Mouse (Mus musculus): ENCODE measurements around the gene Cnot11. TPM values are rescaled to one million over a fixed set of nuclear protein-coding genes. Genes with fewer than 3 reads are reported as not detected.

Cnot11 gene
- polyA plus RNA-seq, 1 experiment from 2014 or later = 25.7 TPM

DNA sequence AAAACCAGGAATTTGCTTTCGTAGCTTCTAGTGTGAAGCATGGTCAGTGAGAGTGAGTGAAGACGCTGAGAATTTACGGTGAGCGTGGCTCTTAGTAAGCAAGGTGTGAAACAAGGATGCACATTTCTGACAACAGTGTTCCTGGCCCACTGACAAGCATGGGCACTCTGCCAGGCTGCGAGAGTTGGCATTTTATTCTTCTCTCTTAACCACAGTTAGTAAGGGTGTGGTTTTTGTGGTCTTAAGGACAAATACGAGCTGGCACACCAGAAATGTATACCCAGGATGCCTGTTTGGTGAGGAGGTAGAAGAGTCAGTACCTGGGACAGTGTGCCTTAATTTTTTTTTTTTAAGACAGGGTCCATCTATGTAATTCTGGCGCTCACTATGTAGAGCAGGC, 10.8 kb downstream of the Cnot11 start:
- Histone ChIP-seq H3K36me3 (ENCODE audit: control insufficient read depth, insufficient read depth, low read length) (peaks cover 7% of the 10 kb centered on the region), H3K4me1 (replicated peaks; ENCODE audit: control insufficient read depth, insufficient read depth, low read length) (no peaks in the 10 kb centered on the region), H3K4me3 (ENCODE audit: low read depth, low read length) (no peak overlapping the region), H3K9ac (ENCODE audit: low read length) (no peak overlapping the region), H3K9me3 (ENCODE audit: control insufficient read depth, low read length) (no peaks in the 10 kb centered on the region; the same call in 1 of the 2 replicates), H3K4me2 (ENCODE audit: low read depth, low read length, severe bottlenecking) (no peak overlapping the region), H3K27me3 (ENCODE audit: control insufficient read depth, insufficient read depth, low read length) (no peaks in the 10 kb centered on the region), H3K27ac (ENCODE audit: low read depth, low read length) (no peak overlapping the region)
- DNase-seq (ENCODE audit: low spot score) (no peak), ATAC-seq (replicated peaks; ENCODE audit: low FRiP score) (no peak)
- 93% methylated on average over 7 of the region's 7 CpGs for WGBS

DNA sequence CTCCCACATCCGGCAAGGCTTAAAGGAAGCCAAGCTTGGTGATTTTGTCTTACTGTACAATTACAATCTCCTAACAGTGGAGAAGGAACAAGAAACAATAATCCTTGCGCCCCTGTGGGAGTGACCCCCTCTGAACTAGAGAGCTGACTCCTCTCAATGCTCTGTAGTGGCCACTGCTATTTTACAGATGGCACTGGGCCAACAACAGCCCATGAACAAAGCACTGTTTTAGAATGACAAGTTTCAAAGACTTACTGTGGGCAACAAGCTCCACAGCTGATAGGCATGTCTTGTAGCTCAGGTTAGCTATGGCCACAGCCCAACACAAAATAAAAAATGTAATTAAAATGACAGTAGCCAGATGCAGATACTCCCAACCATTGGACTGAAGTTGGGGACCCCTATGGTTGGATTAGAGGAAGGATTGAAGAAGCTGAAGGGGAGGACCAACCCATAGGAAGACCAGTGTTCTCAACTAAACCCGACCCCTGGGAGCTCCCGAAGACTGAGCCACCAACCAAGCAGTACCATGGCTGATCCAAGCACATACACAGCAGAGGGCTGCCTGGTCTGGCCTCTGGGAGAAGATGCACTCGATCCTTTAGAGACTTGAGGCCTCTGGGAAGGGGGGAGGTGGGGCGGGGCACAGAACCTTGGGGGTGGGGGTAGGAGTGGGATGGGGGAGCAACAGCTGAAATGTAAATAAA, 11.5 kb downstream of the Cnot11 start:
- WGBS = 93% methylated on average over 6 of the region's 6 CpGs
- Histone ChIP-seq H3K27ac (ENCODE audit: low read depth, low read length) (no peak overlapping the region), H3K4me2 (ENCODE audit: low read depth, low read length, severe bottlenecking) (no peak overlapping the region), H3K9me3 (ENCODE audit: control insufficient read depth, low read length) (no peaks in the 10 kb centered on the region), H3K27me3 (ENCODE audit: control insufficient read depth, insufficient read depth, low read length) (no peaks in the 10 kb centered on the region), H3K4me1 (replicated peaks; ENCODE audit: control insufficient read depth, insufficient read depth, low read length) (no peaks in the 10 kb centered on the region), H3K9ac (ENCODE audit: low read length) (no peak overlapping the region), H3K4me3 (ENCODE audit: low read depth, low read length) (no peak overlapping the region), H3K36me3 (ENCODE audit: control insufficient read depth, insufficient read depth, low read length) (peaks cover 3% of the 10 kb centered on the region; the same call in 1 of the 2 replicates)
- ATAC-seq (replicated peaks; ENCODE audit: low FRiP score) (no peak), DNase-seq (ENCODE audit: low spot score) (no peak)

DNA sequence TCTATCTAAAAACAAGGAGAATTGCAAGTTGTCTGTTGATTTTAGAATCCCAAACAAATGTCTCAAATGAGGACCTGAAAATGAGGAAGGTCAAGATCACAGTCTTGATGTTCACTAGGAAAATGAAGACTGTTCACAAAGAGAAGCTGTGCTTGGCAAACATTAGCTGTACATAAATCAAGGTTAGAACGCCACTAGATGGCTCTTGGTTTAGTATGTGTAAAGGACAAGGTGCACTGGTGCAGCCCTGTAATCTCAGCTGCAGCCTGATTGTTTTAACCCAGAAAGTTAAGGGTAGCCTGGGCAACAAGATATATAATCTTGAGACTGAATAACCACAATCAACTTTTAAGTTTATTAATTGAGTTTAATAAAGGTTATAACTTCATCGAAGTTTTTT, 12.4 kb downstream of the Cnot11 start:
- DNase-seq (ENCODE audit: low spot score) = no peak
- Histone ChIP-seq H3K9me3 (ENCODE audit: control insufficient read depth, low read length) (no peaks in the 10 kb centered on the region), H3K4me1 (replicated peaks; ENCODE audit: control insufficient read depth, insufficient read depth, low read length) (no peaks in the 10 kb centered on the region), H3K4me3 (ENCODE audit: low read depth, low read length) (no peak overlapping the region), H3K9ac (ENCODE audit: low read length) (no peak overlapping the region), H3K4me2 (ENCODE audit: low read depth, low read length, severe bottlenecking) (no peak overlapping the region), H3K27me3 (ENCODE audit: control insufficient read depth, insufficient read depth, low read length) (no peaks in the 10 kb centered on the region), H3K27ac (ENCODE audit: low read depth, low read length) (no peak overlapping the region), H3K36me3 (ENCODE audit: control insufficient read depth, insufficient read depth, low read length) (peaks cover 3% of the 10 kb centered on the region; the same call in 1 of the 2 replicates)
- WGBS = 84% methylated on average over 2 of the region's 2 CpGs
- no peak for ATAC-seq (replicated peaks; ENCODE audit: low FRiP score)

DNA sequence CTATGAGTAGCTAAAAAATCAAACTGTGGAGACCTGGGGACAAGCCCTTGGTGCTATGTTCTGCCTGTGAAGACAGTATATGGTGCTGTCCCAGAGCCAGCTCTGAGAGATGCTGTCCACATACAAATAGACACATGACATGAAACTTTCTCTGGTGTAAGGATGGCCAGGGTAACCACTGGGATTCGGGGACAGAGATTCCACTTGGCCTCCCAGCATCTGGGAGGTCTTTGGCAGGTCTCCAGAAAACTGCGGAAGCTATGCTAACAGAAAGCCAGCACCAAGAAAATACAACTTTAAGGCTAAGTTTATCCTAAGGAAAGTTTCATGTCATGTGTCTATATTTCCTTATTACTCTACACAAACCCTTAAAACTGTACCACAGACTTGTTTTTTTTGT, 15.0 kb downstream of the Cnot11 start:
- no peak overlapping the region for H3K4me3 ChIP-seq (ENCODE audit: low read depth, low read length)
- no peaks in the 10 kb centered on the region for H3K4me1 ChIP-seq (replicated peaks; ENCODE audit: control insufficient read depth, insufficient read depth, low read length)
- no peak for DNase-seq (ENCODE audit: low spot score)
- H3K4me2 ChIP-seq (ENCODE audit: low read depth, low read length, severe bottlenecking) = no peak overlapping the region
- no peak overlapping the region for H3K9ac ChIP-seq (ENCODE audit: low read length)
- H3K27ac ChIP-seq (ENCODE audit: low read depth, low read length) = no peak overlapping the region
- H3K27me3 ChIP-seq (ENCODE audit: control insufficient read depth, insufficient read depth, low read length) = no peaks in the 10 kb centered on the region
- H3K9me3 ChIP-seq (ENCODE audit: control insufficient read depth, low read length) = no peaks in the 10 kb centered on the region
- H3K36me3 ChIP-seq (ENCODE audit: control insufficient read depth, insufficient read depth, low read length) = peaks cover 3% of the 10 kb centered on the region; the same call in 1 of the 2 replicates
- no peak for ATAC-seq (replicated peaks; ENCODE audit: low FRiP score)
- WGBS = 91% methylated on average over 2 of the region's 2 CpGs

DNA sequence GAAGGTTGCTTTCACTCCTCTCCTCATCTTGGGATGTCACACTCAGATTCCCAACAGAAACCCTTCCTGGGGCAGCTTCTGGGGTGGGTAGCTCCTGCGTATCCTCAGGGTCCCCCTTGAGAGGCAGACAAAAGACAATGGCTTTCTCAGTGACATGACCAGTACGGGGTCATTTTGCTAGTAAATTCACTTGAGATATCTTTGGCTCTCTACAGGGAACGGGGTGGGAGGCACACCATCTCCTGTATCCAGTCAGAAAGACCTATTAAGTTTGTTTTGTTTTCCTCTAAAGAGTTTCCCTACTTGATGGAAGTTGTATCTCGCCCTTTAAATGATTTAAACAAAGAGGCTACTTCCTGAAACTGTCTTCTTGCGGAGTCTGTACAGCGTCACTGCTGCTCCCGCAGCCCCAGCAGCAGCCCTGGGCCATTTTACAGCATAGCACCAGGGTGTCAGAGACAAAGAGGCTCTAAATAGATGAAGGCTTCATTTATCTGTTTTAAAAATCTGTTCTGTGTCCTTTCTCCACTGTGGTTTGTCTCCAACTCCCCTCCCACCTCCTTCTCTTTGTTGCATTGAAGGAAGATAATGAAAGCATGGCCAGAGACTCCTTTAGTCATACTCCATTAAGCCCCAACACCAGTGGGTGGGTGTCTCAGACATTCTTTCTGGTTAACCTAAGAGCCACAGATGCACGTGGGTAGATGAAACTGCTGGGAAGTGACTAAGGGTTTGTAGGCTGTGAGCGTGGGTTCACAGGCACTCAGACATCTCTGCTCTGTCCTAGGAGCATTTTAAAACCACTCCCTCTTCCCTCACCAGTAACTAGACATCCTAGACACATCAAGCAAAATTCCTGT, 21.0 kb downstream of the Cnot11 start:
- no peak for ATAC-seq (replicated peaks; ENCODE audit: low FRiP score)

DNA sequence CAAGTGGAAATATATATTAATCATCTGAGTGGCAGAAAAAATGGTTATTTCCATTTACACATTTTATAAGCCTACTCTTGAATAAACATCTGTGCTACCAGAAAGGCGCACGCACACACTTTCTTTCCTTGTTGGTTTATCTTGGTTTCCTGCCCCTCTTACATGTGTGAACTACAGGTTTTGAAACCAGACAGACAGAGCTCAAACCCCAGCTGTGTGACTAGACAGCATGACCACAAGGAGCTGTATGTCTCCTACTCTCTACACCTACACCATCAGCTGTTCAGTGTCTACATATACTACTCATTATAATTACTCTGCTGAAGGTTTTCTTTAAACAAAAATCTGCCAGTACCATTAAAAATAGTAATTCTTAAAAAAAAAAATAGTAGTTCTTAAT, 24.2 kb downstream of the Cnot11 start:
- no peaks in the 10 kb centered on the region for H3K4me1 ChIP-seq (replicated peaks; ENCODE audit: control insufficient read depth, insufficient read depth, low read length)
- no peaks in the 10 kb centered on the region for H3K27me3 ChIP-seq (ENCODE audit: control insufficient read depth, insufficient read depth, low read length)
- H3K9ac ChIP-seq (ENCODE audit: low read length) = no peak overlapping the region
- no peaks in the 10 kb centered on the region for H3K36me3 ChIP-seq (ENCODE audit: control insufficient read depth, insufficient read depth, low read length)
- H3K4me2 ChIP-seq (ENCODE audit: low read depth, low read length, severe bottlenecking) = no peak overlapping the region
- H3K4me3 ChIP-seq (ENCODE audit: low read depth, low read length) = no peak overlapping the region
- H3K9me3 ChIP-seq (ENCODE audit: control insufficient read depth, low read length) = no peaks in the 10 kb centered on the region
- WGBS = 93% methylated on average over 2 of the region's 2 CpGs
- ATAC-seq (replicated peaks; ENCODE audit: low FRiP score) (no peak), DNase-seq (ENCODE audit: low spot score) (no peak)
- H3K27ac ChIP-seq (ENCODE audit: low read depth, low read length) = no peak overlapping the region

More for the DNA sequence above, 21.0 kb downstream of the Cnot11 start:
- Histone ChIP-seq H3K4me3 (ENCODE audit: low read depth, low read length) (no peak overlapping the region), H3K4me2 (ENCODE audit: low read depth, low read length, severe bottlenecking) (no peak overlapping the region), H3K4me1 (replicated peaks; ENCODE audit: control insufficient read depth, insufficient read depth, low read length) (no peaks in the 10 kb centered on the region), H3K27ac (ENCODE audit: low read depth, low read length) (no peak overlapping the region), H3K9ac (ENCODE audit: low read length) (no peak overlapping the region), H3K9me3 (ENCODE audit: control insufficient read depth, low read length) (no peaks in the 10 kb centered on the region), H3K27me3 (ENCODE audit: control insufficient read depth, insufficient read depth, low read length) (no peaks in the 10 kb centered on the region), H3K36me3 (ENCODE audit: control insufficient read depth, insufficient read depth, low read length) (no peaks in the 10 kb centered on the region)
- 67% methylated on average over 9 of the region's 9 CpGs for WGBS
- no peak for DNase-seq (ENCODE audit: low spot score)

DNA sequence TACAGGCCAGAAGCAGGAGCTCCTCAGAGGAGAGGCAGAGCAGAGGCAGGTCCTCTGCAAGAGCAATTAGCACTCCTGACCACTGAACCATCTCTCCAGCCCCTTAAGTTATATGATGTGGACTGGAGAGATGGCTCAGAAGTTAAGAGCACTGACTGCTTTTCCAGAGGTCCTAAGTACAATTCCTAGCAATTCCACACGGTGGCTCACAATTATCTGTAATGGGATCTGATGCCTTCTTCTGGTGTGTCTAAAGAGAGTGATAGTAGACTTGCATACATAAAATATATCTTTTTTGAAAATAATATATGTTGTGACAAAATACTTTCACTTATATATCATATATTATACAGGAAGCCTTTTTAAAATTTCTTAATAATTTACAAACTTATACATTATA, 27.1 kb downstream of the Cnot11 start:
- ATAC-seq (replicated peaks; ENCODE audit: low FRiP score) (no peak), DNase-seq (ENCODE audit: low spot score) (no peak)
- Histone ChIP-seq H3K27ac (ENCODE audit: low read depth, low read length) (no peak overlapping the region), H3K36me3 (ENCODE audit: control insufficient read depth, insufficient read depth, low read length) (no peaks in the 10 kb centered on the region; the same call in 1 of the 2 replicates), H3K9me3 (ENCODE audit: control insufficient read depth, low read length) (no peaks in the 10 kb centered on the region), H3K4me1 (replicated peaks; ENCODE audit: control insufficient read depth, insufficient read depth, low read length) (no peaks in the 10 kb centered on the region), H3K9ac (ENCODE audit: low read length) (no peak overlapping the region), H3K27me3 (ENCODE audit: control insufficient read depth, insufficient read depth, low read length) (no peaks in the 10 kb centered on the region), H3K4me3 (ENCODE audit: low read depth, low read length) (no peak overlapping the region), H3K4me2 (ENCODE audit: low read depth, low read length, severe bottlenecking) (no peak overlapping the region)
- WGBS = 69% methylated on average over 1 of the region's 1 CpGs

DNA sequence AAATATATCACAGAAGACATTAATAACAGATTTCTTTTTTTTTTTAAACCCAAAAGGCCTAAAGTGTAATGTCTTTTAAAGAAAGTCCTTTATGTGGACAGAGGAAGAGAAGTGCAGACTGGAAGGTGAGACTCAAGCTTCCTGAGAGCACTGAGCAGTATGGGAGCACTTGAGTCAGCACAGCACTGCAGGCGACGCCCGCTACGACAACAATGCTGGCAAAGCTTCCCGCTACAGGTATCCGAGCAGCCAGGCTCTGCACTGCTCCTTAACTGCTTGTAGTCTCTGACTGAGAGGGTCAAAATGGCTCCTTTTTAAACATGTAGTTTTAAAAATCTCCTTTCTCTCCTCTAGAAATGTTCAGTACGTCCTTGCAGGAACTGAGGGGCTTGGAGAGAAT, 28.4 kb downstream of the Cnot11 start:
- WGBS = 87% methylated on average over 7 of the region's 7 CpGs
- no peaks in the 10 kb centered on the region for H3K27me3 ChIP-seq (ENCODE audit: control insufficient read depth, insufficient read depth, low read length)
- no peaks in the 10 kb centered on the region for H3K4me1 ChIP-seq (replicated peaks; ENCODE audit: control insufficient read depth, insufficient read depth, low read length)
- no peak overlapping the region for H3K4me3 ChIP-seq (ENCODE audit: low read depth, low read length)
- ATAC-seq (replicated peaks; ENCODE audit: low FRiP score) (no peak), DNase-seq (ENCODE audit: low spot score) (no peak)
- H3K9ac ChIP-seq (ENCODE audit: low read length) = no peak overlapping the region
- no peak overlapping the region for H3K4me2 ChIP-seq (ENCODE audit: low read depth, low read length, severe bottlenecking)
- H3K27ac ChIP-seq (ENCODE audit: low read depth, low read length) = no peak overlapping the region
- no peaks in the 10 kb centered on the region for H3K9me3 ChIP-seq (ENCODE audit: control insufficient read depth, low read length)
- H3K36me3 ChIP-seq (ENCODE audit: control insufficient read depth, insufficient read depth, low read length) = no peaks in the 10 kb centered on the region; the same call in 1 of the 2 replicates
